Mouse (Mus musculus): ENCODE measurements at regions not wholly inside any gene's neighbourhood (a gene's known extent, or its start where the extent isn't known, plus 50 kb on each side); places are given as distances from the start of the nearest gene placed in this dataset.

DNA sequence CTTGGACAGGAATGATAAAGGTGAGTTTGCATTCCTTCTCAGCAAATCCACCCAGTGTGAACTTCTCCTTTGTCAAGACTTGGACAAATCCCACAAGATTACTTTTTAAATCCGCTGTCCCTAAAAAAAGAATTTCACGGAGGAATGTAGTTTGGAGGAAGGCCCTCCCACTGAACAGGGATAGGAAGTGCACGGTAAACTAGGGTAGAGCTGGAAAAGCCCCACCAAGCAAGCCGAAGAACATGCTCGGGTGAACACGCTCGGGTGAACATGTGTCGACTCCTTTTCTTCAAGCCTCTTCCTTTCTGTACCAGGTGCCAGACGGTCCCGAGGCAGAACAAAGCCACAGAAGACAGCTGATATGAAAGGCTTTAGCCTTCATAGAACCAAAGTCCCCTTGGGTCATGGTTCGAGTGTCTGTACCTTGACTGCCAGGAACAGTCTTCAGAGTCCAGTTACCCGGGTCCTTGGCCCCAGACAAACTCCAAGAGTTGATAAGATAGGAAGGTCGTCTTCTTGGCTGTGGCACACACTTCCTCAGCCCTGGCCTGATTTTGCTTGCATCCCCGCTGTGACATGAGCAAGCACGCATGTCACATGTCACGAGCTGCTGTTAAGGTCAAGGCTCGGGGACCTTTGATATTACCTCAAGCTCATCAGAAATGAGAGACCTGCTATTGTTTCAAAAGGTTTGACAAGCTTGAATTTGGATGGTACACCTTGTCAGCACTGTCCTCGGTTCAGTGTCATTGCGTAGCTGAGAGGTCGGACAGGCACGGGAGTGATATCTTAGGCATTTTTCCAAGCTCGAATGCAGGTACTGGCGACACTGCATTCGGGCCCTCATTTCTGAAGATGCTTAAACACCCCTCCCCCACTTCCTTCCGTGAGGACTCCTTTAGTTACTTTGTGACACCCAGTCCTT is 51.5 kb upstream of the Ryk start:
- DNase-seq (ENCODE audit: extremely low spot score in 1 of 2, low spot score in 1 of 2) = no peak

DNA sequence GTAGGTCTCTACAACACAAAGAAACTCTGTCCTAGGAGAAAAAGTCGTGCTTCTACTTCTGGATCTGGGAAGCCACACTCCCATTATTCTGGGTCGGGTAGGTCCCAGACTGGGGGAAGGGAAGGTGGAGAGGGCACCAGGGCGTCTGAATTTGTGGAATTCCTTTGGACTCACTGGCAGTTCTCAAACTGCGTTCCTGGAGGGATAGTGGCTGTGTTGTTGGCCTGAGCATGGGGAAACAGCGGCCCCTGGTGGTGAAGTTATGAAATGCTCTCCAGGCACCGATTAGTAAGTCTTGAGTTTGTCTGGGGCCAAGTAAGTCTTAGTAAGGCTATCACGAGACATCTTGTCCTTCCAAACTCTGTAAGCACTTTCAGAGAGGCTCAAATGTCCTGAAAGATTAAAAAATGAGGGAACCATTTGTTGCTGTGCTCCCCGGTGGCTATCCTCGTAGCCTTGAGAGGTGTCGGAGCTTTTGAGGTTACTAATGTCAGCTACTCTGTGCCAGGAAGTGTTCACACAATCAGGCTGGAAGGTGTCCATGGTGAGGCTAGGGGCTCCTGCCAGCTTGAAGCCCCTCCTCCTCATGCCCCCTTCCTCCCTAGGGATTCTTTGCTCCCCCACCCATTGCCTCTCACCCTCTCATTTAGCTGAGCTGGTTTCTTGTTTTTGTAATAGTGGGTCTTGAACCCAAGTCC is 50.2 kb upstream of the Ryk start:
- peak; percentile 91 to 98 for DNase-seq (ENCODE audit: extremely low spot score in 1 of 2, low spot score in 1 of 2)
